Mouse (Mus musculus): ENCODE data around the gene Garnl3. TPM values are rescaled to one million over a fixed set of nuclear protein-coding genes. Genes with fewer than 3 reads are reported as not detected.
"Not testable (repeated sequence)": the region's sequence is repeated elsewhere in the genome, so short reads cannot be mapped to it uniquely, and the experiment has no call there.

Gene Garnl3
- polyA plus RNA-seq, 1 experiment from 2014 or later: 10.9 TPM

DNA sequence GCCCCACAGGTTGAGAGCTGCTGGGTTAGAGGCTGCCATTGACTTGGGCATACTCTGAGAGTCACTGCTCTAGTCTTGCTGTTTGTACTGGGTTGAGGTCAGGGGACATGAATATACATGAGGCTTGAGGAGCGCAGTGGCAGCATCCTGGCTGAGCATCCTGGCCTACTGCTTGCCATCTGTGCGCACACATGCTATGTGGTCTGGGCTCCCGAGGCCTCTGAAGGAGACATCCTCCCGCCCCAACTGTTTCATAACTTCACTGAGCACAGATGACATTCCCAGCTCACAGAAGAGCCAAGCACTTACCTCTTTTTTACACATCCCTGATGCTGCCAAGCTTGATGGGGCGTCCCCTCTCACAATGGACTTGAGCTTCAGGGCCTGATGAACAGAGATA is 116.6 kb downstream of the Garnl3 start:
- no peaks in the 10 kb centered on the region for H3K9me3 ChIP-seq (ENCODE audit: low read length)
- WGBS: 86% methylated on average over 5 of the region's 5 CpGs
- H3K4me1 ChIP-seq (ENCODE audit: insufficient read depth, low read length): no peaks in the 10 kb centered on the region
- no peaks in the 10 kb centered on the region for H3K36me3 ChIP-seq (ENCODE audit: insufficient read depth, low read length)
- no peak overlapping the region for H3K4me3 ChIP-seq (ENCODE audit: low read length)
- no peaks in the 10 kb centered on the region for H3K27me3 ChIP-seq (ENCODE audit: insufficient read depth, low read length)
- ATAC-seq (ENCODE audit: low FRiP score, low TSS enrichment): no peak
- H3K4me2 ChIP-seq (replicated peaks; ENCODE audit: low read depth, low read length): no peak overlapping the region
- no peak overlapping the region for H3K27ac ChIP-seq (ENCODE audit: low read length)
- H3K9ac ChIP-seq (replicated peaks; ENCODE audit: low read length): no peak overlapping the region

DNA sequence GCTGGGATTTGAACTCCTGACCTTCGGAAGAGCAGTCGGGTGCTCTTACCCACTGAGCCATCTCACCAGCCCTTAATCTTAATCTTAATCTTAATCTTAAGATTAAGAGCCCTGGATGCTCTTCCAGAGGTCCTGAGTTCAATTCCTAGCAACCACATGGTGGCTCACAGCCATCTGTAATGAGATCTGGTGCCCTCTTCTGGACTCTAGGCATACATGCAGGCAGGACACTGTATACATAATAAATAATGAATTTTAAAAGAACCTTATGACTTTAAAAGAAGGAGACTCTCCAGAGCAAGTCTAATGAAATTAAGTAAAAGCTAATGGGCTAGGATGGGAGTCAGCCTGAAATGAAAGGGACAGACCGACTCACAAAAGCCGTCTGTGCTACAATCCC is 122.4 kb downstream of the Garnl3 start:
- not testable (repeated sequence) for H3K27ac ChIP-seq (ENCODE audit: low read length)

DNA sequence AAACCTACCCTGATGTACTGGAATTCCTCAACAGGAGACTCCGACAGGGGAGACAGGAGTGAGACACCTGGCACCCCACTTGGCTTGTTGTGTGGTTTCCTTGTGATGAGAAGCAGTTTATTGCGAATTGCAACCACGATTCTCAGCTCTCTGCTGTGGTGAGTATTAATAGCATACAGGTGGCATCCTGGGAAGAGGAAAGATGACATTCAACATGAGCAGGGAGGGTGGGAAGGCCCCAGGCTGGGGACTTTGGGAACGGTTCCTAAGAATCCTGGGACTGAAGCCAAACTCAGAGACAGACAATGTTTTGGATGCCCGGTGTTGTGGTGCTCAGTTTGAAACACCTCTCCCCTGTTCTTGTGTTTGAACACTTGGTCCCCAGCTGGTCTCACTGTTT is 126.4 kb downstream of the Garnl3 start:
- no peaks in the 10 kb centered on the region for H3K36me3 ChIP-seq (ENCODE audit: insufficient read depth, low read length)
- 77% methylated on average over 5 of the region's 5 CpGs for WGBS
- no peaks in the 10 kb centered on the region for H3K9me3 ChIP-seq (ENCODE audit: low read length)
- no peaks in the 10 kb centered on the region for H3K27me3 ChIP-seq (ENCODE audit: insufficient read depth, low read length)
- H3K4me2 ChIP-seq (replicated peaks; ENCODE audit: low read depth, low read length): no peak overlapping the region
- no peak for ATAC-seq (ENCODE audit: low FRiP score, low TSS enrichment)
- H3K4me1 ChIP-seq (ENCODE audit: insufficient read depth, low read length): no peaks in the 10 kb centered on the region
- H3K9ac ChIP-seq (replicated peaks; ENCODE audit: low read length): no peak overlapping the region
- no peak overlapping the region for H3K4me3 ChIP-seq (ENCODE audit: low read length)
- H3K27ac ChIP-seq (ENCODE audit: low read length): no peak overlapping the region

More for the DNA sequence above, 122.4 kb downstream of the Garnl3 start:
- H3K4me2 ChIP-seq (replicated peaks; ENCODE audit: low read depth, low read length); H3K4me1 ChIP-seq (ENCODE audit: insufficient read depth, low read length); ATAC-seq (ENCODE audit: low FRiP score, low TSS enrichment); H3K27me3 ChIP-seq (ENCODE audit: insufficient read depth, low read length); H3K36me3 ChIP-seq (ENCODE audit: insufficient read depth, low read length); H3K9ac ChIP-seq (replicated peaks; ENCODE audit: low read length); H3K9me3 ChIP-seq (ENCODE audit: low read length); H3K4me3 ChIP-seq (ENCODE audit: low read length): not testable (repeated sequence)
- 89% methylated on average over 4 of the region's 4 CpGs for WGBS

DNA sequence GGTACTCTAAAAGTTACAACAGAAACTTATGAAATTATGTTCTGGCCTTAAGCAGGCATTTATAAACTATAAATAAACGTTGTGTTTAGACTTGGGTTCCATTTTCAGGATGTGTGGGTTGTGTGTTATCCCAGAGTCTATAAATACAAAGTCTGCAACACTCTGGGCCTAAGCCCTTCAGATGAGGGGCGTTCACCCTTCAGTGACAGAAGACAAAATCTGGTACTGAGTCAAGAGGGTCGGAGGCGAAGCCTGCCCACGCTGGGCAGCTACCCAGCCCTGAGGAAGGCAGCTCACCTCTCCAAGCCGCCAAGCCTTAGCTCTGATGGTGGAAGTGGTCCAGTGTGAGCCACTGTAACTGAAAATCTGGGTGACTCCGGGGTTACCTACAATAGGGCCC is 129.3 kb downstream of the Garnl3 start:
- Histone ChIP-seq H3K36me3 (ENCODE audit: insufficient read depth, low read length) (no peaks in the 10 kb centered on the region), H3K9me3 (ENCODE audit: low read length) (no peaks in the 10 kb centered on the region), H3K27ac (ENCODE audit: low read length) (no peak overlapping the region), H3K9ac (replicated peaks; ENCODE audit: low read length) (no peak overlapping the region), H3K4me3 (ENCODE audit: low read length) (no peak overlapping the region), H3K27me3 (ENCODE audit: insufficient read depth, low read length) (no peaks in the 10 kb centered on the region), H3K4me1 (ENCODE audit: insufficient read depth, low read length) (no peaks in the 10 kb centered on the region), H3K4me2 (replicated peaks; ENCODE audit: low read depth, low read length) (no peak overlapping the region)
- 89% methylated on average over 7 of the region's 7 CpGs for WGBS
- ATAC-seq (ENCODE audit: low FRiP score, low TSS enrichment): no peak

DNA sequence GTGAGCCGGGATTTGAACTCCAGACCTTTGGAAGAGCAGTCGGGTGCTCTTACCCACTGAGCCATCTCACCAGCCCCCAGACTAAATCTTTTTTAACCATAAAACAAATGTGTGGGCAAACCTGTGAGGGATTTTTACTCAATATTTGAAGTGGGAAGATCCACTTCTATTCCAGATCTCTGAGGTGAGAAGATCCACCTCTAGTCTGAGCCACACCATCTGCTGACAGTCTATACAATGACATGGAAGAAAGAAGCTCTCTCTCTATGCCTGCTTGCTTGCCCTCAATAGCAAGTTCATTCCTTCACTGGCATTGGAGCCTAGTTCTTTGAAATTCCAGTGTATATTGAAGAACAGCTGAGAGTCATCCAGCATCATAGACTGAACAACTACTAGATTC is 131.7 kb downstream of the Garnl3 start:
- WGBS: 73% methylated on average over 2 of the region's 2 CpGs
- Histone ChIP-seq H3K9ac (replicated peaks; ENCODE audit: low read length) (no peak overlapping the region), H3K4me3 (ENCODE audit: low read length) (no peak overlapping the region), H3K4me2 (replicated peaks; ENCODE audit: low read depth, low read length) (no peak overlapping the region), H3K36me3 (ENCODE audit: insufficient read depth, low read length) (no peaks in the 10 kb centered on the region), H3K27ac (ENCODE audit: low read length) (no peak overlapping the region), H3K27me3 (ENCODE audit: insufficient read depth, low read length) (no peaks in the 10 kb centered on the region), H3K9me3 (ENCODE audit: low read length) (no peaks in the 10 kb centered on the region), H3K4me1 (ENCODE audit: insufficient read depth, low read length) (no peaks in the 10 kb centered on the region)
- no peak for ATAC-seq (ENCODE audit: low FRiP score, low TSS enrichment)

DNA sequence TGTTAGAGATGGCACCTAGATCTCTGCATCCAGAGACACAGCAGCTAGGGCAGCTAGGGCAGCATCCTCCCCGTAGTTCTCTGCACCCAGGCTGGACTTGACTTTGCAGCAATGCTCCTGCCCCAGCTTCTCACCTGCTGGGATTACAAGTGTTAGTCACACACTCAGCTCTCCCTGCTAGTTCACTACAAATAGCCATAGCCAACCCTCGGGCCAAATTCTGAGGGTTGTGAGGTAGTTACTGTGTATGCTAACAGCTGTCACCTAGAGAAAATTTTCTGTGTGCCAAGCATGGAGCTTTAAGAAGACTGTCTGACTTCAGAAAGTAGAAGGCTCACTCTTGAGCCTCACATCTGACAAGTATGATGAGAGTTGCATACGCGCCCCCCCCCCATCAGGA is 133.7 kb downstream of the Garnl3 start:
- no peak overlapping the region for H3K27ac ChIP-seq (ENCODE audit: low read length)
- H3K9me3 ChIP-seq (ENCODE audit: low read length): no peaks in the 10 kb centered on the region
- H3K9ac ChIP-seq (replicated peaks; ENCODE audit: low read length): no peak overlapping the region
- H3K36me3 ChIP-seq (ENCODE audit: insufficient read depth, low read length): no peaks in the 10 kb centered on the region
- no peak overlapping the region for H3K4me3 ChIP-seq (ENCODE audit: low read length)
- no peak overlapping the region for H3K4me2 ChIP-seq (replicated peaks; ENCODE audit: low read depth, low read length)
- no peaks in the 10 kb centered on the region for H3K27me3 ChIP-seq (ENCODE audit: insufficient read depth, low read length)
- no peaks in the 10 kb centered on the region for H3K4me1 ChIP-seq (ENCODE audit: insufficient read depth, low read length)
- no peak for ATAC-seq (ENCODE audit: low FRiP score, low TSS enrichment)
- 87% methylated on average over 4 of the region's 4 CpGs for WGBS

DNA sequence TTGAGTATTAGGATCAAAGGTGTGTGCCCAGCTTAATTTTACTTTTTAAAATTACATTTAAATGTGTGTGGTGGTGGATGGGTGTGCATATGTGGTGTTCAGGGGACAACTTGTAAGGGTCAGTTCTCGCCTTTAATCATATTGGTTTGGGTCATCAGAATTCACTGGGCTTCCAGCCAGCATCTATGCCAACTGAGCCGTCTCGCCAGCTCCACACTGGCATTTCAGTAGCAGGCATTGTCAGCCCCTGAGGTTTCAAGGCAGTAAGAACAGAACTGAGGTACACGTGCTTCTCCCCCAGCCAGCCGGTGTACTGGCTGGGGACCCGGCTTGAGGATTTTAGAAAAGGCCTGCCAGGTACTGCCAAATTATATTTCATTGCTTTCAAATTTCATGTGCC is 134.4 kb downstream of the Garnl3 start:
- no peak overlapping the region for H3K4me2 ChIP-seq (replicated peaks; ENCODE audit: low read depth, low read length)
- no peaks in the 10 kb centered on the region for H3K9me3 ChIP-seq (ENCODE audit: low read length)
- no peak overlapping the region for H3K27ac ChIP-seq (ENCODE audit: low read length)
- no peak for ATAC-seq (ENCODE audit: low FRiP score, low TSS enrichment)
- H3K36me3 ChIP-seq (ENCODE audit: insufficient read depth, low read length): no peaks in the 10 kb centered on the region
- no peaks in the 10 kb centered on the region; the same call in 1 of the 2 replicates for H3K4me1 ChIP-seq (ENCODE audit: insufficient read depth, low read length)
- no peak overlapping the region for H3K9ac ChIP-seq (replicated peaks; ENCODE audit: low read length)
- WGBS: 86% methylated on average over 6 of the region's 6 CpGs
- no peaks in the 10 kb centered on the region for H3K27me3 ChIP-seq (ENCODE audit: insufficient read depth, low read length)
- no peak overlapping the region for H3K4me3 ChIP-seq (ENCODE audit: low read length)

DNA sequence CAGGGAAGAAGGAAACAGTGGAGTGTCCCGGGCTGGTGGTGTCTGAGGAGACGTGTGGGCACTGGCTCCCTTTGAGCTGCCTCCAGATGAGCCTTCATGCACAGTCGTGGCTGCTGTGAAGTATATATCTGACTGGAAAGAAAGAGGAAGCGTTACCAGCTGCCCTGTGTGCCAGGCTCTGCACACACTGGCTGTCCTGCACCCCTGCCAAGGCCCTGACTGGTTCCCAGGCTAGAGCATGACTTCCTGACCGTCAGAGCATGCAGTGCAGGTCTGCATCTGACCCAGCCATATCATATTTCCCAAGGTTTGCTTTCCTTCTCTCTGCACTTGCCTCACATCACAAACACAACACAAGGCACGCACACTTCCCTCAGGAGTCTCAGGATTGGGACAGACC is 139.3 kb downstream of the Garnl3 start:
- H3K4me2 ChIP-seq (replicated peaks; ENCODE audit: low read depth, low read length): no peak overlapping the region
- no peak for ATAC-seq (ENCODE audit: low FRiP score, low TSS enrichment)
- WGBS: 45% methylated on average over 6 of the region's 6 CpGs
- H3K9me3 ChIP-seq (ENCODE audit: low read length): no peaks in the 10 kb centered on the region
- no peaks in the 10 kb centered on the region for H3K27me3 ChIP-seq (ENCODE audit: insufficient read depth, low read length)
- no peak overlapping the region for H3K9ac ChIP-seq (replicated peaks; ENCODE audit: low read length)
- H3K27ac ChIP-seq (ENCODE audit: low read length): no peak overlapping the region
- no peaks in the 10 kb centered on the region; the same call in 1 of the 2 replicates for H3K4me1 ChIP-seq (ENCODE audit: insufficient read depth, low read length)
- H3K4me3 ChIP-seq (ENCODE audit: low read length): no peak overlapping the region
- H3K36me3 ChIP-seq (ENCODE audit: insufficient read depth, low read length): no peaks in the 10 kb centered on the region

DNA sequence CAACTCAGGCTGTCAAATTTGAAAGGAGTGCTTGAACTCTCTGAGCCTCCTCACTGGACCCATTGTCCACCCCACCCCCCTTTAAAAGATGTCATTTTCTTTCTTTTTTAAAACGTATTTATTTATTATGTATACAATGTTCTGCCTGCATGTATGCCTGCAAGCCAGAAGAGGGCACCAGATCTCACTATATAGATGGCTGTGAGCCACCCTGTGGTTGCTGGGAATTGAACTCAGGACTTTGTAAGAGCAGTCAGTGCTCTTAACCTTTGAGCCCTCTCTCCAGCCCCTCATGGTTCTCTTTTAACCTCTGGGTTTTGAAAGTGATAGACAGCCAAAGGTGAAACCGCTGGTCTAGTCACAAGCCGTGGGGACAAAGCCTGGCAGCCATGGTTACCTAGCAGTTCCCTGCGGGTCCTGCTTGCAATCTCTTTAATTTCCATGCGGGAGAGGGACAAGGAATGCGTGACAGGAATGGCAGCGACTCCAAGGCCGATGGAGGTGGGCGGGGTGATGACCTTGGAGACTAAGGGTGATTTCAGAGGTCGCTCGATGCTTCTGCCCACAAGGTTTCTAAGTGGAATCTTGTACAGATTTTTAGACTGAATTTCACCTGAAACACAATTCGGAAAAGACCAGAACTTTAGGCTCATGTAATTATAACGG is 141.2 kb downstream of the Garnl3 start:
- Histone ChIP-seq H3K4me3 (ENCODE audit: low read length) (no peak overlapping the region), H3K9ac (replicated peaks; ENCODE audit: low read length) (no peak overlapping the region), H3K36me3 (ENCODE audit: insufficient read depth, low read length) (no peaks in the 10 kb centered on the region), H3K4me2 (replicated peaks; ENCODE audit: low read depth, low read length) (no peak overlapping the region), H3K4me1 (ENCODE audit: insufficient read depth, low read length) (no peaks in the 10 kb centered on the region; the same call in 1 of the 2 replicates), H3K27me3 (ENCODE audit: insufficient read depth, low read length) (no peaks in the 10 kb centered on the region), H3K9me3 (ENCODE audit: low read length) (no peaks in the 10 kb centered on the region), H3K27ac (ENCODE audit: low read length) (no peak overlapping the region)
- WGBS: 57% methylated on average over 13 of the region's 13 CpGs
- no peak for ATAC-seq (ENCODE audit: low FRiP score, low TSS enrichment)

DNA sequence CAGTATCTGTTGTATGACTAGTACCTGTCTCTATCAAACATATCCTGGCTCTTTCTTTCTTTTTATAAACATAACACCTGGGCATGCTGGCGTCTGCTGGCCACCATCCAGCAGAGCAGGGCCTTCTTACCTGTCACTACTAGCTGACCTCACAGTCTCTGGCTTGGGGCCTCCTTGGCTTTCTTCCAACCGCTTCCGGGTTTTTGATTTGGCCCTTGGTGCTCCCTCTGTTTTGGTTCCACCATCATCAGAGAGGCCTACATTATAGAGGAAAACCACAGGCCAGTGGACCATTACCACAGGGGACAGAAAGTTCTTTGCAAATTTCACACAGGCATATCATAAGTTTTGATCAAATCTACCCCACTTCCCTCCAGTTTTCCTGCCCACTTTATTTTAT is 142.1 kb downstream of the Garnl3 start:
- Histone ChIP-seq H3K9ac (replicated peaks; ENCODE audit: low read length) (no peak overlapping the region), H3K9me3 (ENCODE audit: low read length) (no peaks in the 10 kb centered on the region), H3K4me3 (ENCODE audit: low read length) (no peak overlapping the region), H3K4me2 (replicated peaks; ENCODE audit: low read depth, low read length) (no peak overlapping the region), H3K27ac (ENCODE audit: low read length) (no peak overlapping the region), H3K27me3 (ENCODE audit: insufficient read depth, low read length) (no peaks in the 10 kb centered on the region), H3K4me1 (ENCODE audit: insufficient read depth, low read length) (no peaks in the 10 kb centered on the region; the same call in 1 of the 2 replicates), H3K36me3 (ENCODE audit: insufficient read depth, low read length) (no peaks in the 10 kb centered on the region)
- WGBS: 56% methylated on average over 3 of the region's 3 CpGs
- no peak for ATAC-seq (ENCODE audit: low FRiP score, low TSS enrichment)

Measured in kidney, embryonic 16.5 days (tissue).